Mouse (Mus musculus): ENCODE measurements around the gene Klhl32.
A peak's percentile ranks its signal among the peaks of the same experiment; 100 is the strongest.
"Not testable (repeated sequence)": the region's sequence is repeated elsewhere in the genome, so short reads cannot be mapped to it uniquely, and the experiment has no call there.

The Klhl32 gene

DNA sequence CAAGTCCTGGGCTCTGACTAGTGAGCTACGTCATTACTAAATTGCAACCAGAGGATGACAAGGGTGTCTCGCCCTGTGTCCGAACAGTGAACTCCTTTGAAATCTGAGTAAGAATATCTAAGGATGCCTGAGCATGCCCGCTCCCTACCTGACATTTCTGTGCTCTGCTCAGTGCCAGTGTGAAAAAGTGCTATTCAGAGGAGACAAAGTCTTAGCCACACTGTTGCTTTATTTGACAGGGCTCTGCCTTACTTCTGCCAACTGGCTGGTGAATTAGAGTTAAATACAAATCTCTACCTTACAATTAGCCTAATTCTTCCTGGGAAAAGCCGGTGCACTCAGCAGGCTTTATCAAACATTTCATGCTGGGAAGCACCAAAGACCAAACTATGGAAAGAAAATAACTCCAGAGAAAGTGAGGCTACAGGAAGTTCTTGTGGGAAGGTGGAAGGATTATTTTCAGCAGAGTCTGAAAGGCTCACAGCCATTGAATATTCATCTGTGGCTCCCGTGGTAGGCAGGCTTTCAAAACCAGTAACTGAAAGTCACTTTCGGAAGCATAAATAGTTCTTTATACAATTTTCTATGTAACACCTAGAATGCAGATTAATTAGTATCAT lies 57.1 kb downstream of the Klhl32 start:
- no peak for DNase-seq

DNA sequence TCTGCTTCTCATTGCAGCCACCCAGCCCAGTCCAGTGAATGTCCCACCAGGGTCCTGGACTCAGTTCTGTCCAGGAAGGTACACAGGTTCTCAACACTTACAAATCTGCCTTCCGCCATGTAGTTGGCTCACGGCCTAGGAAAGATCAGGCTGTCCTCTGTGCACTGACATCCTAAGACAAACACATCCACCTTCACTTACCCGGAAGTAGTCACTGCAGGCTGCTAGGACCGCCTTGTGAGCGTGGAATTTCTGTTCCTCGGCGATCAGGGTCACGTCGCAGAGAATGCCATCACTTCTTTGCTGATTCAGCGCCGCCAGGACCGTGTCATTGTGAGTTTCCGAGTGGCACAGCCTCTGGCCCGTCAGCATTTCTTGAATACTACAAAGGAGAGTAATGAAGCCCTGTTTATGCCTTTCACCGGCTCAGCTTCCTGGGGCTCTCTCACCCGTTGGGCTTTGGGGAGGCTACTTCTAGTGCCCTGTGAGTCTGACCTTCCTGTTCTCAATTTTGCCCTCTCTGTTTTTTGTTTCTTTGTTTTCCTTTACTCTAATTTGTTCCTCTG lies 58.4 kb downstream of the Klhl32 start:
- no peak for DNase-seq

DNA sequence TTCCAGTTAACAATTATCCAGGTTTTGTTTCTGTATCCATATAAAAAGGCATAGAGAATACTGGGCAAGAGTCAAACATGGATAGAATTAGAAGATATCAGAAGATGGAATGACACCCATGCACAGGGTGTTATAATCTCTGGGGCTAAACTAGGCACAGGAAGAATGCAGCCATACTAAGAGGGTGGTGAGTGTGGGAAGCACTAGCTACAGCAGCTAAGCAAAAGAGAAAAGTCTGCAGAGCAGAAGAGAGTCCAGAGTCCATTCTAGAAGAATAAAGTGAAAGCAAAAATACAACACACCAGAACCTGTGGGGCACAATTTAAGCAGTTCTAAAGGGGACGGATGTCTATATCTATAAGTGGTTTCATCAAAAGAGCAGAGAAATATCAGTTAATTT lies 61.6 kb downstream of the Klhl32 start:
- DNase-seq, result no peak

DNA sequence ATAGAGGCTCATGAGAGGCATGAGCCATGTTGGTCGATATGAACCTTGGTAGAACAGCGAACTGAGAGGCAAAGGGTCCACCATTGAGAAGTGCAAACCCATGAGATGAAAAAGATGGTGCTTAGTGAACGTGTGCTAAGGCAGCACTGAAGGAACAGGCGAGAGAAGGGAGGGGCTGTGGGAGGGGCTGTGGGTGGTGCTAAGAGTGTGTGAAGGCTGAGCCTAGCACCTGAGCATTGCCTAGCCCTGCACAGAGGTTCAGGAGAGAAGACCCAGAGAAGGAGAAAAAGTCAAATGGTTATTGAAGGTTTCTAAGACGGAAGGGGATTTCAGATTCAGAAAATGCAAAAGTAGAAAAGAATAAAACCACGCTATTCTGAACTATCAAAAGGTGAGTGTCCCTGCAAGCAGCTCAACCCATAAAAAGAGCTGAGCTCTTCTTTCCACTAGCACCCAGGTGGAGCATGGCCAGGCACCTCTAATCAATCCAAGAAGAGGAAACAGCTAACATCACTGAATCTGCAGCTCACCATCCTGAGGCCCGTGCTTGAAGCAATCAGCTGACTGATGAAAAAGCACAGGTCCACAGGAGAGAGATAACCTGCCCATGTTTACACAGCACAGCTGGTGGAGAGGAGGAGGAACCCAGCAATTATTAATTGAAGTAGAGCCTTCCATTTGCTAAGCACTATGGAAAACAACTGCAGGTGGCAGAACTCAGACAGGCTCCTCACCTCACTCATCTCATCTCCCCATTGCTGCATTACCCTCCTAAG lies 65.0 kb downstream of the Klhl32 start:
- no peak for DNase-seq

DNA sequence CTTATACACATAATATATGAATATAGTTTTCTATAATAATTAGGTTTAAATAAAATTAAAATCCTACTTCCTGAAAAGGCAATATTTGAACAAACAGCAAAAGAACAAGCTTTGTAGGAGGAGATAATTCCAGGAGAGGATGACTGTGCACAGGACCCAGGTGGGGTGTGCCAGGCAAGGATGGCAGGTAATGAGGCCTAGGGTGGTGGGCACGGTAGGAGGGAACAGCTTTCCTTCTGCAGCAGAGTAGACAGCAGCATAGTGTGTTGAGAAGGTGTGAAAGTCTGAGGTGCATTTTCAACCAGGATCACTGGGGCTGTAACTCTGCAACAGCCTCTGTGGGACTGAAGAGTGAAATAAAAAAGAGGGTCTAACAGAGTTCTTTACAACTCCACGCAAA lies 85.0 kb downstream of the Klhl32 start:
- no peak for DNase-seq

DNA sequence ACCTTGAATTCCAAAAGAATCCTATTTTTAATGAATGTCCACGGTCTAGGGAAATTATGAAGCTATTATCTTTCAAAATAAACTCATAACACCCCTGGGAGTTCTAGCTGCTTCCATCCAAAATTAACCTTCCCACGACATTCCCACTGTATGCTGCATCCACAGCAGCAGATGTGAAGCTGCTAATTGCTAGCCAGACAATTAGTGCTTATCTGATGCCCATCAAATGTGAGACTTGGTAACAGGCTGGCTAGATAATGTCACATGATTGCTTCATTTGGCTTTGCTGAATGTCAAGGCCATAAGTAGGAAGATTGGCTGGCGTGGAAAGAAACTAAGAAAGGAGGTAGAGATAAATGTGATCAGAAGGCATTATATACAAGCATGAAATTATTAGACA lies 85.5 kb downstream of the Klhl32 start:
- DNase-seq, result no peak

DNA sequence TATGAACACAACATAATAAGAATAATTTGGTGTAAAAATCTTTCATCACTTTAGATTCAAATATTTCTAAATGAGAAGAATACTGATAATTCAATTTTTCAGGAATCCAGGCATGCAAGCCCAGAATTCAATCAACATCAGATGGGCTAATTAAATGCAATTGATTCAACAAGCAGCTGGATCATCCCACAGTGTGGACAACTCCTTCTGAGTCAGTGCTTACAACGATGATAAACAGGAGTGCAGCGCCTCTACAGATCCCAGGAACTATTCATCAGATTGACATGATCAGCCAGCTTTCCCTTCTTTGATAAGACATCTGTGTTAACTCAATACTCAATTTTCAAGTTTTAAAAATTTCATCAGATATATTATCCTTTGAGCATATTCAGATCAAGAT lies 86.4 kb downstream of the Klhl32 start:
- DNase-seq, result no peak

DNA sequence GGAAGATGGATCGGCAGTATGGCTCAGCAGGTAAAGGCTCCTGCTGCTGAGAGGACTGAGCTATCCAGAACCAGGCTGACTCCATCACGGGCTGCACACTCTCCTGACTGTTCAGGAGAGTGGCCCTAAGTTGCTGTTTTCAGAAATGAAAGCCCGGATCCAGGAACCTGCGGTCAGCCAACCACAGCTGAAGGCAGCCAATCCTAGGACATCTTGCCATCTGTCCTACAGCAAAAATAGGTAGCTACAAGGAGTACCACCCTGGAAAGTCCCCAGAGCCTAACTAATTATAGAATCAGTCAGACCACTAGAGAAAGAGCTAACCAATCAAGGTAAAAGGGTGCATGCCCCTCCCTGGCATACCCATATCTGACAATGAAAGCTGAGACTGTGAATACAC lies 87.5 kb downstream of the Klhl32 start:
- DNase-seq, result no peak

DNA sequence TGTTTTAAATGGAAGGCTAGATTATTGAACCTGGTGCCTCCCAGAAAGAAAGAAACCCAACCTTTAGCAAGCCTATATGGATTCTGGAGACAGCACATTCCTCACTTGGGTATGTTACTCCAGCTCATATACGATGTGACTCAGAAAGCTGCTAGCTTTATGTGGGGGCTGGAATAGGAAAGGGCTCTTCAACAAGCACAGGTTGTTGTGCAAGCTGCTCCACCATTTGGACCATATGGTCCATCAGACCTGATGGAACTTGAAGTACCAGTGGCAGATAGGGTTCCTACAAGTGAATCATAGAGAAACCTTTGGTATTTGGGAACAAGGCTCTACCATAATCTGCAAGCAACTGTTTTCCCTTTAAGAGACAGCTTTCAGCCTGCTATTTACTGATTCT lies 92.0 kb downstream of the Klhl32 start:
- no peak for DNase-seq

DNA sequence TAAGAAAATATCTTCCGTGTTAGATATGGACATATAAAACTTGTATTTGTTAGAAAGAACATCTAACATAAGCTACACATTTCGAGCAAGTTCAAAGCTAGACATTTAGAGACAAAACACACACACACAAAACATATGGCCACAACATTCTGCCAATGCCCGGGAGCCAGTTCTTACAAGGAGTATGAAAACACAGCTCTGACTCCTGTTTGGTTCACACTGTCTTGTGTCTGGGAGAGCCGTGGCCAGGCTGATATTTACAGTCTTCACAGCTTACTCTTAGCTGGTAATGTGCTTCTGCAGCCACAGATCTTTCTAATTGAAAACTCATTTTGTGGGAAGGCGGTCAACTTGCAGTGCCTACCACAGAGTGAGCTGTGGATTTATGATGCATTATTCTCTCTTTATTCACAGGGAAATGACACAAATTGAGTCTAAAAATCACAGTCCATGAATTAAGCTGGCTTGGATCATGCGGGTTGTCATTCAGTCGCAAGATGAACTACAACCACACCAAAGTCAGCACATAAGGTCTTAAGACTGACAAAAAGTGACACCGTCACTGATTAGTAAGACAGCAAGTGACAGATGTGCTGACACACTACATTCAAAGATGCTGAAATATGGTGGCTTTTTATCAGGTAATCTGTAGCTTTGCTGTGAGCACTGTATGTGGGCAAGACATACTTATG lies 98.3 kb downstream of the Klhl32 start:
- DNase-seq, result no peak

DNA sequence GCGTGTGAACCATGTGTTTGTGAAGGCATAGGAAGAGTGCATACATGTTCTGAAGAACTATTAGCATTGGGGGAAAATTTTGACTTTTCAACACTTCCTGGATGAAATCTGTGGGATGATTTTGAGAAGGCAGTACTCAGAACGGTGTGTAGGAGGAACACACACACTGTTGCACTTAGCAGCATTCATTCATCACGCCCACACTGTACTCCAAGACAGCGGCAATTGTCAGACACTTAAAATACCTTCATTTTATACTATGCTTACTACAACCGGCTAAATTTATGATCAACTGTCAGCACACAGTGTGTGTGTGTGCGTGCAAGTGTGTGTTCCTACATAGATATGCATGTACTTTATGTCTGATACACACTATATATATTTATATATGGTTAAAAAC lies 113.8 kb downstream of the Klhl32 start:
- no peak for DNase-seq

DNA sequence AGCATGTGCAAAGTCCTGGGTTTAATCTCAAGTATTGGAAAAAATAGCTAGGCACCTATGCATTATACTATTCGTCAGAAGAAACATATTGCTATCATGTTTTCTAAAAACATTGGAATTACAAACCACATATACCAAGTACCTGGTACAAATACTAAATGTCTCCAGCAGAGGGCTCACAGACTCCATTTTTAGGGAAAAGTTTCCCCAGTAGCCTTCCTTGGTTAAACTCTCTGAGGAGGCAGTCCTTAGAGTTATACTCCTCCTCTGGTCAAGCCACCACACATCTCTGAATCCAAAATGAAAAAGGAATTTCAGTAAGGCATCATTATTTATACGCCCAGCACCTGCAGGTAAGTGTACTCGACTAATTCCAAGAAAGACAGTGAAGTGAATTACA lies 130.1 kb downstream of the Klhl32 start:
- DNase-seq, result peak; percentile 76

DNA sequence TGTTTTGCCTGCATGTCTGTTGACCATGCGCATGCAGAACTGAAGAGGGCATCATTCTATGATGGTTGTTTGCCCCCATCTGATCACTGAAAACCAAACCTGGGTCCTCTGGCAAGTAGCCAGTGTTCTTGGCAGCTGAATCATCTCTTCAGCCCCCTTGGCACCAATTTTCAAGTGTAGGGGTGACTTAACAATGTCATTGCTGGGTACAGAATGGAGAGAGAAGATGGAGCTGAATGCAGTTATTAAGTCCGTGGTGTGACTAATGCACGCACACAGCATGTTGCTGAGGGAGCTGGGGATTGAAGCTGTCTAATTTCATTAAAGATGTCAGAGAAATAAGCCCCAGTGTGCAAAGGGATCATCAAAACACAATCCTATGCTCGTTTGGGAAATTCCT lies 135.4 kb downstream of the Klhl32 start:
- DNase-seq, result no peak

DNA sequence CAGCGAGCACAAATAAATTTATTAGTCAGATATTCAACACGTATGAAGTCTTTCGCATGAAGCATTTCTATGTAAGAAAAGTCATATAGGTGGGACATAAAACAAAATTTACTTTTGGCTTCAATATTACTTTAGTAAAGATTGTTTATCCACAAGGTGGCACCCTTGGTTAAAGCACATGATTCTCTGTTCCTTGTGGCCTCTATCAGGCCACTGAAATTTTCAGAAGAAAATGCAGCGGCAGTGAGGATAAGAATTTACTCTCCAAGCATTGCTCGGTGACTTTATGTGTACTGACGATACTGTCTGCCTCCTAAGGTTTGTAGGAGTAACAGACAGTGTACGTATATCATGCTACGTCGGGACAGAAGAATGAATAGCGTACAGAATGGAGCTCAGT lies 136.6 kb downstream of the Klhl32 start:
- DNase-seq, result no peak

DNA sequence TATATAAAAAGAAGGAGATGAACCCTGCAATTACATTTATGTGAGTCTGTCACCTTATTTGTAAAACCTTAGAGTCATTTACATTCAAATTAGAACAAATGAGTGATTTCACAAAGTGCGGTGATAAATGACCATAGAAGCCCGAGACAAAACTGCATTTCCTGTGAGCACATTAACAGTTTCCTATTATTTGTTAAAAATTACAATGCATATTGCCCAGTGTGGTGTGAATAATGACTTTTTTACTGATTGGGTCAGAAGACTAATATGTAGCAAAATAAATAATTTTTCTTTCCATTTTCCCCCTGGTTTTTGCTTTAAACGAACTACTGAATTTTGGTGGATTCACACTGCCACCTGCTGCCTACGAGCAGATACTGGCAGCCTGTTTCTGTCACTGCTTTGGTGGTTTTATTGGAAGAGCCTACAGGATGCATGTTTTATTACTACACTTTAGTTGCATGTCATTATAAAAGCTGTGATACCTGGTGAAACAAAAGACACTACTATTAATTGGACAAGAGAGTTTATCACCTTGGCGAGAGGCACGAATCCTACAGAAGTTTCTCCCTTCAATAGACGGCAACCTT lies 152.3 kb downstream of the Klhl32 start:
- DNase-seq, result peak; percentile 7

DNA sequence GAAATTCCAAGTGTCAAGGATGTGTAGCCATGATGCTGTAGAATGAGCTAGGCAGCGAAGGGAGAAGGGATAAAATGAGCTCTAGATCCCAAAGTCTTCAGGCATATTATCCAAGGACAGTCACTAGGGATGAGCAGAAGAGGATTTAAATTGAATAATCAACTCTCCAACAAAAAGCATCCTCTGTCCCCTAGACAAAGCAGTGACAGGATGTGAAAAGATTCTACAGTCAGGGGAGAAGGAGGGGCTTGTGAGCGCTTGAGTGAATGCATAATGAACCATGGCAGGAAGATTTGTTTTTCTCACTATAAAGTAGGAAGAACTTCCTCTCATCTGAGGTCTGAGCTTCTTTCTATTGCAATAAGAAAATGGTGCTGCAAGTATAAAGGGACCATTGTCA lies 170.8 kb downstream of the Klhl32 start:
- no peak for DNase-seq

DNA sequence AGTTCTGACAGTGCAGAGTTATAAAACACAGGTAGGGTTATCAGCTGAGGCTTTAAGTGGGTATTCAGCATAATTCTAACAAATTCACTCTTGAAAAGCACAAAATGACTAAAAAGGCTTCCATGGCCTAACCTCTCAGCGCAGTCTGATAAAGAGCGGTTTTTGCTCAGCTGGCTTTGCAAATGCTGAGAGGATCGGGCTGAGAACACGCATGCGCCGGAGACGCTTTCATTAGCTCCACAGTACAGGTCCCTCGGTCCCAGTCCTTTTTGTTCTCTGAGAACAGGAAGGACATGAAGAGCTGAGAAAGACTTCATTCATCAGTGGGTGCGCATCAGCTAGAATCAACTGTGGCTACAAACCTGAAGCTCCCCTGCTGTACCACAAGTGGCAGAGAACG lies 180.9 kb downstream of the Klhl32 start:
- DNase-seq, result no peak

DNA sequence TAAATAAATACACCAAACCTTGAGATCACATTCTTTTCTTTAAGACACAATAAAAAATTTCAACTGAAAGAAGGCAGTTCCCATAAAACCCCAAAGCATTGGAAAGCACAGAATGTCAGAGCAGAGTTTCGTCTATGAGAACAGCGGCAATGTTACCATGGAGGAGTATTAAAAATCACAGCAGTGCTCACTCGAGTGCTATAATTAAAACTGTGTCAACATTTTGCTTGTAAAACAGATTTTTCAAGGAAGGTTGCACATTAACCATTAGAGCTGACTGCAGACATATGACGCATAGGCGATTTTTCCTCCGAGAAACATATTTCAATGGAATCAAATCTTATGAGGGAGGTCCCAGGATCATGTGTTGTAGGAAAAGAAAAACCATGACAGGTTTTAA lies 191.7 kb downstream of the Klhl32 start:
- no peak for DNase-seq

DNA sequence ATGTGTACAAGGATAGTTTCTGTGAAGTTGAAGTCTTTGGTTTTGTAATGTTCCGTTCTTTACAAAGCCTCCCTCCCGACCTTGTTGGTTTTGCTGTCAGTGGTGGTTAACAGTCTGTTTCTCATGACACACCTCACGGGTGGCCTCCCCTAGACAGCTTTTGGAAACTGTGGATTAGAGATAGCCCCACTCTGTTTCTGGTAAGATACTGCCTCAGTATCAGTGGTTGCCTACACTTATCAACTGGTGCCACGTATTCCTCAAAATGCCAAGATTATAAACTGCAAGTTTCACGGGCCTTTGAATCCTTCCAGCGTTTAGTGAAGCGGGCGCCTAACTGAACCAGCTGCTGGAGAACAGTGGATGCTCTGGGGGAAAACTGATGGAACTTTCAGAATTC lies 206.2 kb downstream of the Klhl32 start:
- not testable (repeated sequence) for DNase-seq

DNA sequence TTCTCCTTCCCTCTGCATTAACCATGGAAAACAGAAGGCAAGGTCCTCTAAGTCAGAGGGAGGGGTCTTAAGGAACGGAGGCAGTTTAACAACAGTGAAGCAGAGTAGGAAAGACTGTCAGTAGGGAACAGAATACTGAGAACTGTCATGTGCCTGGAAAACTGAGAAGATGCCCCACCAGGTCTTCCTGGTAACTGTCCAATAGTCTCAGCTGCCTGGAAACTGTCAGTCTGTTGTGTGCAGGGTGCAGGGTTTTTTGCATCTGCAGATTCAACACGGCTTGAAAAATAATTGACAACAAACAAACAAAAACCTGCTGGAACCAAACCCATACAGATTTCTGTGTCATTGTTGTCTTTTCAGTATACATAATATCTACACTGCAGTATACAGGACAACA lies 208.6 kb downstream of the Klhl32 start:
- no peak for DNase-seq

DNA sequence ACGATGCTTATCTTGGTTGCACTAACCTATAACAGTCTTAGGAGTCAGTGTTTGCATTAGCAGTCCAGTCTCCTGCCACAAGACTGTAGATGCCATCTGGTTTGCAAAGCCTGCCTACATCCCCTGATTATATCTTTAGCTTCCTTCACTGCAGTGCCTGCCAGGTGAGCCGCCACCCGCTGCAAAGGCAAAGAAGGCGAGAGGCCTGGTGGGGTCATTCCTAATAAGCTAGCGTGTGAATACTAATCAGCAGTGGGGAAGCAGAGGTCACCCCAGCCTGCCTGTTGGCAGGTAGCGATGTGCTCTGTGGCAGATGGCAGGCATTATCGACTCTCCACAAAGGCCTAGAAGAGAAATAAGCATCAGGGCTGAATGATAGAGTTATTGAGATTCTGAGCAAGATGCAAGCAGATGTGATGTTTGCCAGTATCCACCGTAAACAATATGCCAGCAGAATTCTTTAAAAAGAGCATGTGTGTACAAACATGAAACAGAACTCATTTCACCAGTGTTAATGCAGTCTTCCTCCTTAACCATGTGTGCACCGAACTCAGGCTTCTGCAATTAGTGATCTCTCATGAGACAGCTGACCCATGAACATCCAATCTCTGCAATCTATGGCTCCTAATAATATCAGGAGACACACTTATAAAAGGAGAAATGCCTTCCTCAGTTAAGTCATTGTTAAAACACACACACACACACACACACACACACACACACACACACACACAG lies 219.6 kb downstream of the Klhl32 start:
- DNase-seq, result no peak

DNA sequence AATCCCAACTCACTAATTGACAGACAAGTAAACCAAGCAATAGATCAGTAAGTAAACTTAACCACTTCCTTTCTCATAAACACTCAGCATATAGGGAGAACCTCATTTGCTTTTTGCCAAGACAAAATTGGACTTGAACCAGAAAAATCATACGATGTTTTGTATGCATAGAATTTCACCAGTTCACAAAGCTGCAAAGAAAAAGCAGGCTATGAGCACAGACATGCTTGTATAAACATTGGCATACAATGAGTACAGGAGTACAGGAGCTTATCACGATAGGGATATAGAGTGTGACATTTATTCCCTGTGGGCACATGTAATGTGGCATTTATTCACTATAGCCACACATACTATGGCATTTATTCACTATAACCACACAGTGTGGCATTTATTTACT lies 220.5 kb downstream of the Klhl32 start:
- DNase-seq, result no peak

DNA sequence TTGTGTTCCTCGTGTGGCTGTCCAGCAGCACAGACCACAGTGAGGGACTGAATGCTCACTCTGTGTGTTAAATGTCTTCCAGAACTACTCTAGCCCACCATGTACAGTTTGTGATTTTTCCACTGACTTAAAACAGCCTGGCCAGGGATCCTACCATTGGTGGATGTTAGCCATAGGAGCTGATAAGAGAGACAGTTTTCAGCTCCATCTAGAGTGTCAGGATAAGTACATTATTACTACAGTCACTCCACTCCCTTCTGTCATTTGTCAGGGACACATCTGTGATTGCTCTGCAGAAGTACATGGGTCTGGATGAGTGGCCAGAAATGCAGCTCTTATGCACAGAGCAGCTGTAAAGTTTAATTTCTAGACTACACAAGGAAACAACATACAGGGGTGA lies 223.1 kb downstream of the Klhl32 start:
- no peak for DNase-seq

Measured in kidney, postnatal 14 days (tissue).